Mouse (Mus musculus) right cerebral cortex, adult 18-20 months (tissue): ENCODE measurements around the gene 9230112D13Rik.

Experiments used
- DNase-seq: peaks from one replicate; pipeline ENCODE4 v3.0.0; 2022; ENCODE audit warnings: mixed read lengths

The 9230112D13Rik gene

GRCm38 (mm10) chr14:34492688-34493087 lies 29.9 kb downstream of the 9230112D13Rik start:
- no peak for DNase-seq

- no peak for DNase-seq
Observed at GRCm38 (mm10) chr14:34490965-34491364, 31.6 kb downstream of the 9230112D13Rik start.

- DNase-seq, result no peak
Observed at GRCm38 (mm10) chr14:34489928-34490327, 32.7 kb downstream of the 9230112D13Rik start.

- no peak for DNase-seq
Observed at GRCm38 (mm10) chr14:34486169-34486568, 36.4 kb downstream of the 9230112D13Rik start.

GRCm38 (mm10) chr14:34483469-34484341 lies 38.9 kb downstream of the 9230112D13Rik start:
- DNase-seq, result no peak

- DNase-seq, result no peak
Observed at GRCm38 (mm10) chr14:34471591-34471990, 51.0 kb downstream of the 9230112D13Rik start.

- no peak for DNase-seq
Observed at GRCm38 (mm10) chr14:34466291-34466690, 56.3 kb downstream of the 9230112D13Rik start.
